8 mouse cellular contexts compared by ENCODE assay signal in the genomic region with DNA sequence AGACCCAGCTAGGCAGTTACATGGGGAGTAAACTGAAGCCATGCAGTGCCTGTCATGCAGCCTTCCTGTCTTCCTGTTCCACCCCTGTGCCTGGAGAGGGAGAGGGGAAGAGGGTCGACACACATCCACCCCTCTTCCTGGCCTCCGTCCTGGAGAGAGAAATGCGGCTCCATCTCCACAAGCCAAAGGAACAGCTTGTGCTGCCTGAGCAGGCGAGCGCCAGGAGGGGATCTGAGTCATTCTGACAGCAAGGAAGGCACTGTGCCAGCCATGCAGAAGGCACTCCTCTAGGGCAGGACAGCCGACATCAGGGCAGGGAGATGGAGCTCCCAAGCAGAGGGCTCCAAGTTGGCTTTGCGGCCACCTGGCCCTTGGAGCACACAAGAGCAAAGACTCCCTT. TPM values are rescaled to one million over a fixed set of nuclear protein-coding genes. Genes with fewer than 3 reads are reported as not detected.
DNase-seq lines count a peak whose midpoint lies in the region; ATAC-seq and TF ChIP-seq lines count a peak whose summit lies in the region.
"Had no signal": no experiment of that assay in that cellular context is flagged by ENCODE, and none has a peak within 500 bp of the region (broad histone marks: within the 10 kb centered on the region; RNA-seq: fewer than 3 reads in every experiment).

No protein-coding gene starts in this region.

- H3K4me2 ChIP-seq in midbrain, postnatal 0 days (ENCODE audit: low read depth, low read length, poor library complexity, severe bottlenecking), result no peak overlapping the region

- DNase-seq in midbrain, postnatal 0 days (ENCODE audit: low spot score), result peak; percentile 89
- DNase-seq in midbrain, embryonic 10.5 days (ENCODE audit: low spot score), result no peak
- peak; percentile 98 to 99 for DNase-seq in cerebellum, postnatal 10 days
- DNase-seq in heart, postnatal 10 days, result peak; percentile 36 to 55
- DNase-seq in left cerebral cortex, postnatal 4 days, result peak; percentile 98
- no peak for DNase-seq in spleen, adult 18-20 months
- no peak for DNase-seq in neural tube, embryonic 10.5 days (ENCODE audit: extremely low spot score, low spot score)

- no peak overlapping the region for H3K9ac ChIP-seq in midbrain, postnatal 0 days (replicated peaks; ENCODE audit: low read length, poor library complexity, severe bottlenecking)

- H3K27me3 ChIP-seq in midbrain, postnatal 0 days (ENCODE audit: insufficient read depth, low read length), result no peaks in the 10 kb centered on the region
- H3K27me3 ChIP-seq in midbrain, embryonic 10.5 days (ENCODE audit: low read depth, poor library complexity, severe bottlenecking), result no peaks in the 10 kb centered on the region

- no peaks in the 10 kb centered on the region for H3K9me3 ChIP-seq in midbrain, postnatal 0 days (ENCODE audit: low read length)
- no peaks in the 10 kb centered on the region for H3K9me3 ChIP-seq in midbrain, embryonic 10.5 days (replicated peaks)
- H3K9me3 ChIP-seq: megakaryocyte, embryonic 14.5 days had no signal

- no peaks in the 10 kb centered on the region for H3K36me3 ChIP-seq in midbrain, postnatal 0 days (ENCODE audit: insufficient read depth, low read length)
- no peaks in the 10 kb centered on the region for H3K36me3 ChIP-seq in midbrain, embryonic 10.5 days

- intact Hi-C loops in heart, postnatal 10 days (cut with DNase I), result no loop called here
- intact Hi-C loops in left cerebral cortex, postnatal 4 days (cut with DNase I), result no loop called here

- WGBS in midbrain, postnatal 0 days, result 61% methylated on average over 7 of the region's 7 CpGs
- 77% methylated on average over 7 of the region's 7 CpGs for WGBS in midbrain, embryonic 10.5 days

- no peak for TF ChIP-seq CTCF in midbrain, postnatal 0 days (IDR thresholded peaks at IDR 0.05)

- ATAC-seq in midbrain, postnatal 0 days (ENCODE audit: low FRiP score), result no peak

- H3K4me3 ChIP-seq in midbrain, postnatal 0 days (ENCODE audit: low read depth, low read length), result no peak overlapping the region
- no peak overlapping the region for H3K4me3 ChIP-seq in midbrain, embryonic 10.5 days
- H3K4me3 ChIP-seq: megakaryocyte, embryonic 14.5 days had no signal

- H3K27ac ChIP-seq in midbrain, postnatal 0 days (ENCODE audit: low read depth, low read length), result no peak overlapping the region
- no peak overlapping the region for H3K27ac ChIP-seq in midbrain, embryonic 10.5 days (replicated peaks)

- H3K4me1 ChIP-seq in midbrain, postnatal 0 days (ENCODE audit: insufficient read depth, low read length), result no peaks in the 10 kb centered on the region
- no peaks in the 10 kb centered on the region for H3K4me1 ChIP-seq in midbrain, embryonic 10.5 days
- H3K4me1 ChIP-seq: megakaryocyte, embryonic 14.5 days had no signal

RNA-seq across cellular contexts. Expression of gene Kcna5, which starts 50.6 kb away (rescaled TPM):
- total RNA-seq in midbrain, postnatal 0 days (2014; rRNA removed), result 4.9 and 5.3 TPM in 2 replicates
- polyA plus RNA-seq in midbrain, postnatal 0 days (2015; fragmentation: Nextera tagmentation; extraction: Ambion mirVana), result 3.8 and 4.9 TPM in 2 replicates
- 3.7 and 5.1 TPM in 2 replicates for polyA plus RNA-seq in midbrain, embryonic 10.5 days (2016; fragmentation: Nextera tagmentation; extraction: Ambion mirVana)
- 10 to 100 TPM; 14.3 to 21.5 TPM for total RNA-seq in heart, postnatal 10 days (2021)
- total RNA-seq in left cerebral cortex, postnatal 4 days (2021), result 1 to 10 TPM; 1.3 to 1.9 TPM

Comparison
In these comparisons a context has a peak if more than half of its experiments do, and no peak if none do; other contexts are left out.
1. DNase-seq: peak in midbrain, postnatal 0 days (single experiment), cerebellum, postnatal 10 days (2 of 2), heart, postnatal 10 days (2 of 2) and left cerebral cortex, postnatal 4 days (single experiment); none in midbrain, embryonic 10.5 days (single experiment), spleen, adult 18-20 months (0 of 2) and neural tube, embryonic 10.5 days (single experiment).